Mouse (Mus musculus): ENCODE data around the gene Tnfrsf13b.
"Not testable (repeated sequence)": the region's sequence is repeated elsewhere in the genome, so short reads cannot be mapped to it uniquely, and the experiment has no call there.

Gene Tnfrsf13b

DNA sequence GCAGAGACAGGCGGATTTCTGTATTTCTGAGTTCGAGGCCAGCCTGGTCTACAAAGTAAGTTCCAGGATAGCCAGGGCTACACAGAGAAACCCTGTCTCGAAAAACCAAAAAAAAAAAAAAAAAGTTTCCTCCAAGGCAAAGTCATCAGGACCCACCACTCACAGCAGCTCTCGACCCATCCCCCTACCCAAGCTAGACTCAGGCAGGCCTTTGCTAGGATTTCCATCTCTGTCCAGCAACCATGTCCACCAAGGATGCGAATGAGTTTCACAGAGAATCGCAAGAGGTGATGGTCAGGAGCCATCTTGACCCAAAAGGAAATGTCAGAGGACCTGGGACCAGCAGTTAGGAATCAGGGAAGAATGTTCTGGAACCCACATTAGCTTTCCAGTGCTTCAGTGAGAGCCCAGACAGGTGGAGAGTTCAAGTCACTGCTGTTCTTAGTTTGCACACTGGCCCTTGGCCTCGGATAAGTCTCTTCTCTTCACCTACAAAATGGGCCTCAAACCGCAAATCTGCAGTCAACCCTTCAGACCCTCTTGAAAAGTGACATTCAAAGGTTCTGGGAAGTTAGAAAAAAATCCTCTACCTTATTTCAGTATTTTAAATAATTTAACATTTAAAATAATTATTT is 983 bp downstream of the Tnfrsf13b start:
- DNase-seq (ENCODE audit: low spot score) = no peak

DNA sequence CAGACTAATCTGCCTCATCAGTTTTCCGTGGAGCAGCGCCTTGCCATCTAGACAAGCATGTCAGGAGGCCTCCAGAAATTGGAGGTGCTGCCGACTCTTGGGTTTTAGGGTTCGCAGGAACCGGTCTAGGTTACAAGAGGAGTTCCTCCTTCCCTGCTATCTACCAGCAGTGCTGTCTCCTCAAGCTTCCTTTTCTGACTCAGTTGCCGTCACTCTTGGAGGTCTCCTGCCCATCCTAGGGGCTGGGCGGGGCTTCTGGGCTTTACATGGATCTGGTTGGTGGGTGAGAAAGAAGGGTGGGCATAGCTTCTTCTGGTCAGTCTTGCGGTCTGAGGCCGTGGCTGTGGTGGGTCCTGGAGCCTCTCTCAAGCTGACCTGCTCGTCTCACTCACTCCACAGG is 2.8 kb downstream of the Tnfrsf13b start:
- DNase-seq (ENCODE audit: low spot score) = no peak

DNA sequence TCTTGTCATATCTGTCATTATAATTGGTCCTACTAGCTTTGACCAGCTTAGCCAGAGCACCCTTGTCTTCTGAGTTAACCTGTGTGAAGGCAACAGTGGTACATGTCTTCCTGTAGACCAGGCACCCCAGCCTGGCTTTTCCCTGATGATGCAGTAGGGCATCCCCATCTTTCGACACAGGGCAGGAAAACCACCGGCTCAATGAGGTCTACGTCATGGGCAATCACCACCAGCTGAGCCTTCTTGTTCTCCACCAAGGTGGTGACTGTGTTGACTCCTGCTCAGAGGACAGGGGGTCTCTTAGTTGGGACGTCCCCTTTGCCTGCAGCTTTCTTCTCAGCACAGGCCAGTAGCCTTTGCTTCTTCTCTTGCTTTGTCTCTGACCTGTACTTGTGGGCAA is 4.1 kb downstream of the Tnfrsf13b start:
- not testable (repeated sequence) for DNase-seq (ENCODE audit: low spot score)

GRCm38 (mm10) chr11:61132943-61133342 is 6.4 kb downstream of the Tnfrsf13b start:
- no peak for DNase-seq (ENCODE audit: low spot score)

DNA sequence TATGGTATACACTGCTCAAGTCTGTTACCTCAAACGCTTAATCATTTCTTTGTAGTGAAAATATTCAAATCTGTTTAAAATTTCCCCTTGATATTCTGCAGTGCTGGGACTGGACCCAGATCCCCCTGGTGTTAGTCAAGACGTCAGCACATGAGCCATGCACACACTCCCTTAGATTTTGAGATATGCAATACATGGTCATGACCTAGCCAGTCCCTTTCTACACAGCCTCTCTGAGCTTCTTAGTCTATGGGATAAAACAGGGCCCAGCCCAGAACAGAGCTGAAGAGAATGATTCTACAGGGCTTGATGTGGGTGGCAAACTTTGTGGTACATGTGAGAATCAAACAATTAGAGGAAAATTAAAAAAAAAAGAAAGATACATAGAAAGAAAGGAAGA is 15.1 kb downstream of the Tnfrsf13b start:
- DNase-seq (ENCODE audit: low spot score) = no peak

- no peak for DNase-seq (ENCODE audit: low spot score)
Observed at GRCm38 (mm10) chr11:61142262-61142661, 15.7 kb downstream of the Tnfrsf13b start.

DNA sequence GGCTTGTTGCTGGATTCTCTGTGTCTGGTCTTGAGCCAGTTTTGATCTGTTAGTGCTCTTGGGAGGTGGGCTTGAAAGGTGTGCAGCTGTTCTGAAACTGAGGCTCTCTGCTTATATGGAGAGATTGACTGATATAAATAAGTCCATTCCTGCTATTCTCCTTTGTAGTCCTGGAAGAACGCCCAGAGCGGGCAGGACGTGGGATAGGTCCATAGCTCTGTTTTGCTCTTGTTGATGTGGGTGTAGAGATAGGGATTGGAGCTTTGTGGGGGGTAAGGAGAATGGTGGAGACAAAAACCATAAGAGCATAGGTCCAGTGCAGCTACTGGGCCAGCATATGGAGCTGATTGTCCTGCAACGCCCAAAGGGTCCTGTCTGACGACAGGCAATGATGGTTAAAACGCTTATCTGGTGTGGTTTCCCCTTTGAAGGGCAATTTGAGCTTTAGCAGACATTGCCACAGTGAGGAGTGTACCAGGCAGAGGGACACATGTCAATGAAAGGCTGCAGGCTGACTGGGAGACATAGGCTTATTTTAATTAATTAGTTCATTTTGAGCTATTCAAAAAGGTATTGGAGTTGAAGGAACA is 16.5 kb downstream of the Tnfrsf13b start:
- no peak for DNase-seq (ENCODE audit: low spot score)

GRCm38 (mm10) chr11:61143564-61144469 is 17.3 kb downstream of the Tnfrsf13b start:
- DNase-seq (ENCODE audit: low spot score) = no peak

DNA sequence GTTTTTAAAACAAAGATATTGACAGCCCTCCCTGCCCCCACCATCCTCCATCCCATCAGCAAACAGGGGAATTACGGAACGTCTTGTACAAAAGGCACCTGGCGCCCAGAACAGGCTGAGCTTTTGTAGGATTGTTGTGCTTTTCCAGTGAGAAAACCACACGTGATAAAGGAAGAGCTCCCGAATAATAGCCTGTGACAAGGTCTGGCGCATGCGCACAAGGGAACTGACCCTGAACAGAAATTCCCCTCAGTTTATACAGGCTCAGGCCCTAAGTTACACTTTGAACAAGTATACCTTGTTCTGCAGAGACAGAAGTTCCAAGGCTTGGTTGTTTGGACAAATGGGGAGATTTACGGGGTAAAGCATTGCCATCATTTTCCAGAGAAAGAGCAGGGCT is 19.0 kb downstream of the Tnfrsf13b start:
- DNase-seq (ENCODE audit: low spot score) = no peak

- DNase-seq (ENCODE audit: low spot score) = no peak
Observed at GRCm38 (mm10) chr11:61146645-61147299, 20.2 kb downstream of the Tnfrsf13b start.

- no peak for DNase-seq (ENCODE audit: low spot score)
Observed at GRCm38 (mm10) chr11:61147300-61147683, 20.7 kb downstream of the Tnfrsf13b start.

DNA sequence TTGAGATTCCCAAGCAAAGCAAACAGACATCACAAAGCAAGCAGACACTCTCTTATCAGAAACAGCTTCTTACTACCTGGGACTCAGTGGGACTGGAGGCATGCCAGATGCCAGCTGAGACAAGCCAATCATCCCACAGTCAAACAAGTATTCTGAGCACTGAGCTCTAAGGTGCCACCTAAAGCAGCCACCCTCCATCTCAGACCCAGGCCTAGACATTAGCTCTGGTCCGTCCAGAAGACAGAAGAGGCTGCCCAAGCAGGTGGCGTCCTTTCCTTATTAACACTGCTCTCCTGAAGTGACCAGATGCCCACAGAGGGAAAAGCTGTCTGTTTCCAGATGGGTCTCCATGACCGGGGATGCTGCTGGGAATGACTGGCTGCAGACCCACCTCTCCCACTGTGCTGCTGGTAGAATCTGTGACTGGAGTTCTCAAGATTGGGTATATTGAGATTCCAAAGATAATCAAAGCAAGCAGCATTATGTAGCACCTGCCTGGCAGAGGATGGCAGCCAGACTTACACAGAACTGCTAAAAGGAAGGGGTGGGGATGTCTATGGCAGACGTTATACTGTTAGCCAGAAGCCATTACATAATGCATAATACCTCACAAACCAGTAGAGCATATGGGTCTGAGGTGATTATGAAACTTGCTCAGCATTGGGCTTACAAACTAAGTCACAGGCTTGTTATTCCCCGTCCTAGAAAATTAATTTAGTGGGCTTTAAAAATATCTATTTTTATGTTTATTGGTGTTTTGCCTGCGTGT is 23.9 kb downstream of the Tnfrsf13b start:
- DNase-seq (ENCODE audit: low spot score) = no peak

GRCm38 (mm10) chr11:61155727-61156126 is 29.2 kb downstream of the Tnfrsf13b start:
- DNase-seq (ENCODE audit: low spot score) = no peak

DNA sequence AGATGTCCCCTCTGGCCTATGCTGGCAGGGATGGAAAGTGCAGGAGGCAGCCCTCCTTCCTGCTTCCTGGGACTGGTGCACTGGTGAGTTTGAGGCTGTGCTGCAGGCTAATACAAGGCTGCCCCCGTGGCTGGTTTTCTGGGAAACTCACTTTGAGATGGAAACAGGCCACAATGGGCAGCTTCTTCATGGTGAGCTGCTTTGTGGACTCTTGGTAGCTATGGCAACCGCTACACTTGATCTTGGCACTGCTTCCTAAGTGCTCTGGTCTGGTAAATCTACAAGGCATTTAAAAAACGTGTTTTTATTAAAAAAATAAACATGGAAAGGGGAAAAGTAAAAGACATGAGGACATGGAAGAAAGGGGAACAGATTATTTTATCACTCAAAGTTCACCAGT is 31.6 kb downstream of the Tnfrsf13b start:
- no peak for DNase-seq (ENCODE audit: low spot score)

DNA sequence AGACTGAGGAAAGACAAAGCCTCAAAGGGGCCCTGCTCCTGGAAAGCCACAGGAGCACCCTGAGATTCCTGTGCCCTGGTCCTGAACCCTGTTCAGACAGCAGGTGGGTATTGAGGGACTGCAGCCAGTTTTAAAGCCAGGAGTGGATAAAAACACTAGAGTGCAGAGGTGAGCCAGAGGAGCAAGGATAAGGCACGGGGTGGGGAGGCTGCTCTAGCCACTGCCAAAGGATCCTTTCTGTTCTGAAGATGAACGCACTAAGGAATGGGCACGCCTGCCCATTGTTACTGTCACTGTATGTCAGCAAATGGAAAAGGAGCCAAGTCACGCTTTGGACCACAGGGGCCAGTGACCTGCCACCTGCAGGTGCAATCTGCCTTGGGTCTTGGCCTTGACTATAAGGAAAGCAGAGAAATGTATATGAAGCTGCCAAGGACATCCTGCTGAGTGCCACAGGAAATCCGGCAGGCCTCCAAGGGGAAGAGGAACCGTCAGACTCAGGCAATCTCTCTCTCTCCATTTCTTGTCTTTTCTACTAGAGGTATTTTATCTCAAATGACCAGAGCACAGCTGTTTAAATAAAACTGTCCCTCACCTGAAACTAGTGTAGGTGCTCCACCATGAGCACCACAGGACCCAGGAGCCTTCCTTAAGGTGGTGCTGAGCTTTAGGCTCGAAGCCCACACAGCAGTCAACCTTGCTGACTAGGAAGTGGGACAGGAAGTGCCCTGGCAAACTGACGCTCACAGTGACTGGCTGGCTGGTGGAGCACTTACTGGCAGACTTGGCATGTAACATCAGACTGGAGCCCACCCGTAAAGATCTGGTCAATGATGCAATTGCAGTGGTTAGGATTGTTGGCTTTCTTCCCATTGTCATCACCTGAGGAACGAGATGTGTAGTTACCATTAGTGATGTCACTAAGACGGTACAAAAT is 33.5 kb downstream of the Tnfrsf13b start:
- DNase-seq (ENCODE audit: low spot score) = no peak

DNA sequence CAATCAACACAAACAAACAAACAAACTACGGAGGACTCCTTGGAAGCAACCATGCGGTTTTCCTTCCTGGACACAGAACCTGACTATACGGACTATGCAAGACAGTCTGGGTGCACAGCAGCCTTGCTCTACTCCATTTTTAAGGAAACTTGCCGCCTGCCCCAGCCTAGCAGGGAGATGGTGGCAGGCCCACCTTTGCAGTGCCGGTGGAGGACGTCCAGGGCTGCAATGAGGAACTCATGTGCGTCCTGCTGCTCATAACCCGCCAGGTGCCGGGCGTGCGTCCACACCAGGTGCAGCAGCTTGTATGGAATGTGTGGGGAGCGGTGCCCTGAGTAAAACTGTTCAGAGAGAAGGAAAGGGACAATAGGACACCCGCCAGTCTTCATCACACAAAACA is 34.6 kb downstream of the Tnfrsf13b start:
- DNase-seq (ENCODE audit: low spot score) = no peak

- no peak for DNase-seq (ENCODE audit: low spot score)
Observed at GRCm38 (mm10) chr11:61162776-61163175, 36.2 kb downstream of the Tnfrsf13b start.

DNA sequence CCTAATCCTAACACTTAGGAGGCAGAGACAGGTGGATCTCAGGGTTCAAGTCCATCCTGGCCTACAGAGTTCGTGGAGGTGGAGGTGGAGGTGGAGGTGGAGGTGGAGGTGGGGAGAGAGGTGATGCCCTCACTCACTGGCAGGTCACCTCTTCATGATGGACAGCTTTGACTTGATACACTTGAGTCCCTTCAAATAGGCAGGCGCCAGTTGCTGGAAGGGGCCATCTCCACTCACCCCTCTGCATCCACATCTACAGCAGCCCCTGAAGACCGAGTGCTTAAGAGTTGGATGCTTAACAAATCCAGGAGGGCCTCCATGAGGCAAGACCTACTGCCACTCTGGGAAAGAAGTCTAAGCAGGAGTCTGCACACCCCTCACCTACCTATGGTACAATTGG is 36.8 kb downstream of the Tnfrsf13b start:
- DNase-seq (ENCODE audit: low spot score) = no peak

- no peak for DNase-seq (ENCODE audit: low spot score)
Observed at GRCm38 (mm10) chr11:61164366-61164765, 37.8 kb downstream of the Tnfrsf13b start.

DNA sequence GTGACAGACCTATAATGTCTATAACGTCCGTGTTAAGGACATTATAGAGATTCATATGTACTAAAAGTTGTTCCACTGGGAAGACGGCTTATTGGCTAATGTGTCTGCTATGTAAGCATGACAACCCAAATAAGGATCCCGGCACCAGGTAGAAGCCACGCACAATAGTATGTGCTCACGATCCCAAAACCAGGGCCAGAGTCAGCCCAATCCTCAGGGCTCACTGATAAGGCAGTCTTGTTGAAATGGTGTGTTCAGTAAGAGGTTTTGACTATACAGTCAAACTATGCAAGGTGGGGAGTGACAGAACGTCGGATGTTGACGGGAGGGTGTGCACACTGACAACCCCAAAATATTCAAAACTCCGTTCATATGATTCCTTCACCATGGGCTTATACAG is 38.3 kb downstream of the Tnfrsf13b start:
- DNase-seq (ENCODE audit: low spot score) = no peak

DNA sequence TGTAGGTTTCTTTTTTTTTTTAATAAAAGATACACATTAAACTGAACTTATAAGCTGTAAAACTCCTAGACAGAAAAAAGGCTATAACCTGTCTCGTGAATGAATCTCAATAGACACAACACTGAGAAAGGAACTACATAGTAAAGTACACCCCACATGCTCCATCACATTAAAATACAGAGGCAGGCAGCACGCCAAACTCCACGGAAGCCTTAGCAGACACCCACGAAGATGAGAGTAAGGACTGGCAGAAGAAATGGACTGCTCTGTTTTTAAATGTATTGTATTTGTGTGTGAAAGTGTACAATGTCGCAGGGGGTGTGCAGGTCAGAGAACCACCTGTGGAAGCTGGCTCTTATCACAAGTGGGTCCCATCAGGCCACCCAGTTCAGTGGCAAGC is 43.6 kb downstream of the Tnfrsf13b start:
- DNase-seq (ENCODE audit: low spot score) = no peak
